Mouse (Mus musculus): ENCODE data around the gene Npm1. TPM values are rescaled to one million over a fixed set of nuclear protein-coding genes. Genes with fewer than 3 reads are reported as not detected.

Npm1 gene
- polyA plus RNA-seq, 1 experiment: 74.9 TPM

DNA sequence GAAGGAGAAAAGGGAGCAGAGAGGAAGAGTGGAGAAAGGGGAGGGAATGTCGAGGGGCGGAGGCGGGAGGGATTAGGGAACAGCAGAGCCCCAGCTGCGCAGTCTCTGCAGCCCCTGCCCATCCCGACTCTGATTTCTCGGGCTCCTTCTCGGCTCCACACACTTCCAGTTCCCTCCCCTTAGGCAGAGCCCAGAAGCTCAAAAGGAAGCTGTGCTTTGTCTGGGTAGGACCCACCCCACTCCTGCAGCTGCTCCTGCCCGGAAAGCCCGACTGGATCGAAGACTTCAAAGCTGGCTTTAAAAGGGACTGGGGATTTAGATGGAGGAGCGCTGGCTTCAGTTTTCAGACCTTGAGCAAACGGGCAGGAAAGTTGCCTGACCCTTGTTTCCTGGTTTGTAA lies 30.7 kb upstream of the Npm1 start:
- no peak overlapping the region for H3K4me3 ChIP-seq (replicated peaks; ENCODE audit: extremely low read depth, low read depth, low read length)
- no peaks in the 10 kb centered on the region for H3K4me1 ChIP-seq (ENCODE audit: control insufficient read depth, insufficient read depth, low read length)
- 12% methylated on average over 12 of the region's 12 CpGs for WGBS
- TF ChIP-seq CTCF (IDR thresholded peaks at IDR 0.05; ENCODE audit: insufficient read depth, low read length): no peak
- TF ChIP-seq POLR2A (IDR thresholded peaks at IDR 0.05; ENCODE audit: borderline replicate concordance, extremely low read depth, low read depth, low read length): no peak
- no peak for DNase-seq

DNA sequence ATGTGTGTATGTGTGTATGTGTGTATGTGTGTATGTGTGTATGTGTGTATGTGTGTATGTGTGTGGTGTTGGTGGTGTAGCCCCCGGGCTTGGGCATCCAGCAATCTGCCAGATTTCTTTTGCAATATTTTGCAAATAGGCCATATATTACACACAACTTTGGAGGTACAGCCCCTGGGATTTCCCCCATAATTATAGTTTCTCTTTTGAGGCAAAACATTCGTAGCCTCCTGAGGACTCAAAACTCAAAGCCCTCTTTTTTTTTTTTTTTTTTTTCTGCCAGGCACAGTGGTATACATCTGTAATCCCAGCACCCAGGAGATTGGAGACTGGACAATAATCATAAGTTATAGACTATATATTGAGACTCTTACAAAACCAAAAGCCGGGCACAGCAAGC lies 18.8 kb upstream of the Npm1 start:
- 89% methylated on average over 3 of the region's 3 CpGs for WGBS
- Histone ChIP-seq H3K4me1 (ENCODE audit: control insufficient read depth, insufficient read depth, low read length) (no peaks in the 10 kb centered on the region), H3K4me3 (replicated peaks; ENCODE audit: extremely low read depth, low read depth, low read length) (no peak overlapping the region)
- DNase-seq: no peak
- TF ChIP-seq CTCF (IDR thresholded peaks at IDR 0.05; ENCODE audit: insufficient read depth, low read length) (no peak), POLR2A (IDR thresholded peaks at IDR 0.05; ENCODE audit: borderline replicate concordance, extremely low read depth, low read depth, low read length) (no peak)

DNA sequence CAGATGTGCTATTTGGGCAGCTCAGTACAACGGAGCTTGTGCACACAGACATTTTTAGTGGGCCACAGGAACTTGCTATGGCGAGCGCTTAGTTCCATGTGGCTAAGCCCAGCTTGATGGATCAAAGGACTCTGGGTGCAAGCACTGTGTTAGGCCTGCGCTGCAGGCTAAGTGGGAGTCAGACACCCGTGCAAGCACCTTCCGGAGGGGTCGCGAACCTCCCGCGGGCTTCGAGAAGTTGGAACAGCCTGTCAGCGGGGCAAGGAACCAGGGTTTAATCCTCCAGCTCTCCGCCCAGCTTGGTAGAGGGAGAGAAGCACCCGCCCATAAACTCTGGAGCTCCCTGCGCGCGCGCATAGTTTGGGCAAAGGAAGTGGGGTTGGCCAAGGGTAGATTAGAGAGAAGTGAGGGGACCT lies 17.7 kb upstream of the Npm1 start:
- Histone ChIP-seq H3K4me3 (replicated peaks; ENCODE audit: extremely low read depth, low read depth, low read length) (no peak overlapping the region), H3K4me1 (ENCODE audit: control insufficient read depth, insufficient read depth, low read length) (no peaks in the 10 kb centered on the region)
- DNase-seq: no peak
- WGBS: 18% methylated on average over 18 of the region's 18 CpGs
- TF ChIP-seq CTCF (IDR thresholded peaks at IDR 0.05; ENCODE audit: insufficient read depth, low read length) (no peak), POLR2A (IDR thresholded peaks at IDR 0.05; ENCODE audit: borderline replicate concordance, extremely low read depth, low read depth, low read length) (no peak)

DNA sequence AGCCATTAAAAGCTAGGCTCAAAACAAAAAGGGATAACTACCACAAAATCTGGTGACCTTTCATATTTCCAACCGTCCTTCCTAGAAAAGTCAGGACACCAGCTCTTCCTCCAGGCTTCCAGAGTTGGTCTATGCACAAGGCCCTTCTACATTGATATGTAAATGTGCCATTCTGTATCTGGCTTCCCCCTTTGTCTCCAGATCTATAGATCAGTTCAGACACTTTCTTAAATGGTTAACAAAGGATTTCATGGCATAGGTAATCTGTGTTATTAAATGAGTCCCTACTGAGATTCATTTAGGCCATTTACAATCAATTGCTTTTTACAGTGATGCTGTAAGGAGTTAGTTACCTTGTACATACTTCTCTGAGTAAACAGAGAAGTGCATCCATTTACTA lies 16.8 kb upstream of the Npm1 start:
- DNase-seq: no peak
- WGBS: 69% methylated on average over 1 of the region's 1 CpGs
- no peak for TF ChIP-seq POLR2A (IDR thresholded peaks at IDR 0.05; ENCODE audit: borderline replicate concordance, extremely low read depth, low read depth, low read length)
- TF ChIP-seq CTCF (IDR thresholded peaks at IDR 0.05; ENCODE audit: insufficient read depth, low read length): no peak
- no peak overlapping the region for H3K4me3 ChIP-seq (replicated peaks; ENCODE audit: extremely low read depth, low read depth, low read length)
- no peaks in the 10 kb centered on the region for H3K4me1 ChIP-seq (ENCODE audit: control insufficient read depth, insufficient read depth, low read length)

DNA sequence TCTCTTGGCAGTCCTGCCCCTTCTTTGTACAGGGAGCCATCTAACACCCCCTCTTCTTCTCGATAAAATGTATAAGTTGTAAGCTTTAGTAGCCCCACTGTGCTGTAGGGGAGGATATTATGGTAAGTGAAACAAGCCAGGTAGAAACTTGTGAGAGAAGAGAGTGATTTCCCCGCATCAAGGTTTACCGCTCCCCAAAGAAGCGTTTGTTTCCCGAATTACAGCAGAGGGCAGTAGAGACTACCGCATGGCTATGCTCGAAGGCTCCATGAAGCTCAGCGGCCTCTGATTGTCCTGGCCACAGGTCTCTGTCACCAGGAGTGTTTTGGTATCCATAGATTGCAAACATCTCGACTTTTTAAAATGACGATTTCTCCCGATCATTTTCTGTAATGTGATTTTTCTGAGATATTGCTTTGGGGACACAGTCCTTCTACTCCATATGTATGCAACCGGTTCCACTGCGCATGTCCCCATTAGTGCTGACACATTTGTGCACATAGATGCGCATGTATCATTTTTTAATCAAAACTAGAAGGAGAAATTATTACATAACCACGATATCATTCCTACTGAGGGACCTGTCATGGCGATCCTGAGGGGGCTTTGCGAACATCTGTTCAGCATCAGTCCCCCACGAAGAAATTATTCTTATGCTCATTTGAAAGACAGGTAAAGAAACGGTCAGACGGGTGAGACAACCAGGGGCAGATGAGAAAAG lies 13.7 kb upstream of the Npm1 start:
- no peaks in the 10 kb centered on the region for H3K4me1 ChIP-seq (ENCODE audit: control insufficient read depth, insufficient read depth, low read length)
- WGBS: 36% methylated on average over 20 of the region's 20 CpGs
- H3K4me3 ChIP-seq (replicated peaks; ENCODE audit: extremely low read depth, low read depth, low read length): no peak overlapping the region
- TF ChIP-seq POLR2A (IDR thresholded peaks at IDR 0.05; ENCODE audit: borderline replicate concordance, extremely low read depth, low read depth, low read length) (no peak), CTCF (IDR thresholded peaks at IDR 0.05; ENCODE audit: insufficient read depth, low read length) (peak; percentile 81)
- DNase-seq: no peak

DNA sequence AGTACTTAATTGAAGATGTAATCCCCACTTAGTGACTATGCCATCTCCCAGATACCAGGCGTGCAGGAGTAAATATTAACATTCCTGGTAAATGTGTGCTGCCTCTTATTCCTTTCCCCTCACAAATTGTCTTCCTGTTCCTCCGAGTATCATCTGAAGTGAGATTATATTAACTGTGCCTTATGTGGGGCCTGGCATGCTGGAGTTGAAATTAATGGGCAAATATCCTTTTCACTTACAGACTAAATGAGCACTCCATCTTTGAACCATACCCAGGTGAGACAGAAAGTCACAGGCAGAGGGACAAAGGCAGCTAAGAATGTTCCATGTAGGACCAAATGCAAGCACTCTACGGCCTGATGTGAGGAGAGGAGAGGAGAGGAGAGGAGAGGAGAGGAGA lies 12.8 kb upstream of the Npm1 start:
- H3K4me1 ChIP-seq (ENCODE audit: control insufficient read depth, insufficient read depth, low read length): no peaks in the 10 kb centered on the region
- TF ChIP-seq CTCF (IDR thresholded peaks at IDR 0.05; ENCODE audit: insufficient read depth, low read length) (no peak), POLR2A (IDR thresholded peaks at IDR 0.05; ENCODE audit: borderline replicate concordance, extremely low read depth, low read depth, low read length) (no peak)
- no peak for DNase-seq
- WGBS: 53% methylated on average over 2 of the region's 3 CpGs
- H3K4me3 ChIP-seq (replicated peaks; ENCODE audit: extremely low read depth, low read depth, low read length): no peak overlapping the region

DNA sequence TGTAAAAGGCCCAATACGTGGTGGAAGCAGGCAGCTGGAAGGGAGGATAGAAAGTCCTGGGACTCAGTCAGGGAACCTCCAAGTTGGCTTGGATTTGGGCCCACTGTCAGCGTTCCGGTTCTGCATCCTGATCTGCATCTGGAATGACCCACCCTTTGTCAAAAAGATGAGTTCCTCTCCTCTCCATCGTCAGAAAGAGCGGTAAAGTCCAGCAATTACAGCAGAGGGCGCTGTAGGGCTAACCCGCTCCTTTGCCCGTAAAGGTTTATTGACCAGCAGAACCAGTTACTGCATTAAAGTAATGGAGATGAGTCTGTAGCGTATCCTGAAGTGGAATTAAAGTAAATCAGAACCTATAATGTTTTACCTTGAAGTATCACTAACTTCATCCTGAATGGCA lies 7.5 kb upstream of the Npm1 start:
- Histone ChIP-seq H3K4me1 (ENCODE audit: control insufficient read depth, insufficient read depth, low read length) (no peaks in the 10 kb centered on the region), H3K4me3 (replicated peaks; ENCODE audit: extremely low read depth, low read depth, low read length) (no peak overlapping the region)
- DNase-seq: peak; percentile 37
- TF ChIP-seq POLR2A (IDR thresholded peaks at IDR 0.05; ENCODE audit: borderline replicate concordance, extremely low read depth, low read depth, low read length): no peak
- peak; percentile 71 for TF ChIP-seq CTCF (IDR thresholded peaks at IDR 0.05; ENCODE audit: insufficient read depth, low read length)
- 14% methylated on average over 9 of the region's 9 CpGs for WGBS

DNA sequence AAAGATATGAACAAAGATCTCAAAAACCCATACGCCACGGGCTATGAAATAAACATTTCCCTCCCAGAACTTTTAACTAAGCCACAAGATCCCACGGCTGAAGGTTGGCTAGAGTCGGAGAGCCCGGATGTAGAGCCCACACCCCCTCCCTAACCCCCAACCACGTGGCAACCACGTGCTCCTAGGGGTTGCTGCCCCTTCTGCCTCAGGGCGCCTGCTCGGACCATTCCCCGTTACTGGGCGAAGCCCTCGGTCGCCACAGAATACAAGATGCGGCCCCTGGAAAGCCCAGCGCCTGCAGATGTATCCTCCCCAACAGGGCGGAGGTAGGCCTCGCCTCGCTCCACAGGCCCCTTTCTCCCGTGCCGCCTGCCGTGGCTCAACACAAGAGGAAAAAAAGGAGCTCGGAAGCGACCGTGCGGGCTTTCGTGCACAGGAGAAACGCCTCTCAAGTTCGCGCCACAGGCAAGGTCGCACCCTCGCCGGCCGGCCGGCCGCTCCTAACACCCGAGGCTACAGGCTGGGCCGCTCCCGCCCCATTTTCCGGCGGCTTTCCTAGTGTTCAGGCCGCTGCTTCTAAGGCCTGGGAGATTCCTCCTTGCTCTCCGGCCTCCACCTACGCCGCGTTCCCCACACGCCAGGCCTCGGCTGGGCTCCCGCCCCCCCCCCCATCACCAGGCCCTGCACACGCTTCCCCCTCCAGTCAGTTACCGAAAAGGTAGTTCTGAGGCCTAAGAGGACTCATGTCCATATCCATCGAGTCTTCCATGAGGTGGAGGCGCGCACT lies 602 bp downstream of the Npm1 start:
- 2% methylated on average over 53 of the region's 53 CpGs for WGBS
- no peak for TF ChIP-seq CTCF (IDR thresholded peaks at IDR 0.05; ENCODE audit: insufficient read depth, low read length)
- 0 out of 2 replicates have a peak, but pooled peaks have one; percentile 12 for TF ChIP-seq POLR2A (IDR thresholded peaks at IDR 0.05; ENCODE audit: borderline replicate concordance, extremely low read depth, low read depth, low read length)
- DNase-seq: peak; percentile 64
- Histone ChIP-seq H3K4me1 (ENCODE audit: control insufficient read depth, insufficient read depth, low read length) (peaks cover 3% of the 10 kb centered on the region; the same call in 1 of the 2 replicates), H3K4me3 (replicated peaks; ENCODE audit: extremely low read depth, low read depth, low read length) (peak overlapping the region; percentile 61)

DNA sequence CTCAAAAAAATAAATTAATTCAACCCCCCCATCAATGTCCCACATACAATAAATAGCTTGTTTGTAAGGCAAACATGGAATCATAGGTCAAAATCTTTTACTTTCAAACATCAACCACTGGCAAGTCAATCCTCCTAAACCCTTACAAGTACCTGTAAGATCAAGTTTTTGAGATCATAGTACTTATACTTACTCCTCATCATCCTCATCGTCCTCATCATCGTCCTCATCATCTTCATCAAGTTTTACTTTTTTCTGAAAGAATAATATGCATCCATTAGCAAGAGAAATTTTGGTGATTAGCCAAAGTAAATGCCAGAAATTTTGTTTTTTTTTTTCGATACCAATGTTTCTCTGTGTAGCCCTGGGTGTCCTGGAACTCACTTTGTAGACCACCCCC lies 3.3 kb downstream of the Npm1 start:
- H3K4me1 ChIP-seq (ENCODE audit: control insufficient read depth, insufficient read depth, low read length): peaks cover 3% of the 10 kb centered on the region; the same call in 1 of the 2 replicates
- H3K4me3 ChIP-seq (replicated peaks; ENCODE audit: extremely low read depth, low read depth, low read length): no peak overlapping the region
- WGBS: 88% methylated on average over 3 of the region's 3 CpGs
- no peak for DNase-seq
- no peak for TF ChIP-seq CTCF (IDR thresholded peaks at IDR 0.05; ENCODE audit: insufficient read depth, low read length)
- no peak for TF ChIP-seq POLR2A (IDR thresholded peaks at IDR 0.05; ENCODE audit: borderline replicate concordance, extremely low read depth, low read depth, low read length)
